Mouse (Mus musculus) heart, postnatal 36 days (tissue): ENCODE data around the gene Pip4k2b. TPM values are rescaled to one million over a fixed set of nuclear protein-coding genes. Genes with fewer than 3 reads are reported as not detected.

ENCODE experiments used
- DNase-seq, 2 experiments: peaks; one replicate each; pipeline ENCODE4 v3.0.0; 2021 to 2022
- intact Hi-C: fragments of 180-260 bp; cut with DNase I; formaldehyde crosslinking; loops from one replicate; pipeline ENCODE4 v1.15.1; 2025
- microRNA-seq, 2 experiments: library from miRNA; unstranded; fragments of <30 nt; microRNA quantifications; one replicate each; pipeline ENCODE4 v1.2.0; 2021; ENCODE audit warnings: borderline number of aligned reads in 2 of 2
- total RNA-seq, 2 experiments: library from RNA; stranded (reverse); gene quantifications; 2 replicates each; pipeline ENCODE4 v1.2.3; 2021

The Pip4k2b gene
- total RNA-seq, 2 experiments from 2014 or later: 20.6 to 21.7 TPM

GRCm38 (mm10) chr11:97676050-97676754 lies 68.3 kb downstream of the Pip4k2b start:
- DNase-seq: no peak
- intact Hi-C loops: no loop called here

GRCm38 (mm10) chr11:97673148-97673547 lies 71.4 kb downstream of the Pip4k2b start:
- intact Hi-C loops: no loop called here
- no peak for DNase-seq

GRCm38 (mm10) chr11:97671177-97671527 lies 73.4 kb downstream of the Pip4k2b start:
- intact Hi-C loops: no loop called here
- DNase-seq: no peak

- intact Hi-C loops: no loop called here
- DNase-seq: no peak
Measured at GRCm38 (mm10) chr11:97670234-97671176, 74.0 kb downstream of the Pip4k2b start.

- intact Hi-C loops: no loop called here
Measured at GRCm38 (mm10) chr11:97669829-97670228, 74.7 kb downstream of the Pip4k2b start.

GRCm38 (mm10) chr11:97669268-97669667 lies 75.2 kb downstream of the Pip4k2b start:
- DNase-seq: no peak

More at GRCm38 (mm10) chr11:97669829-97670228, 74.7 kb downstream of the Pip4k2b start:
- DNase-seq: peak; percentile 59 to 67

GRCm38 (mm10) chr11:97668160-97668559 lies 76.3 kb downstream of the Pip4k2b start:
- no peak for DNase-seq
- intact Hi-C loops: no loop called here

More at GRCm38 (mm10) chr11:97669268-97669667, 75.2 kb downstream of the Pip4k2b start:
- intact Hi-C loops: no loop called here

GRCm38 (mm10) chr11:97666794-97667193 lies 77.7 kb downstream of the Pip4k2b start:
- intact Hi-C loops: no loop called here
- DNase-seq: no peak

GRCm38 (mm10) chr11:97666221-97666620 lies 78.3 kb downstream of the Pip4k2b start:
- no peak for DNase-seq
- intact Hi-C loops: no loop called here

- intact Hi-C loops: no loop called here
- DNase-seq: no peak
Measured at GRCm38 (mm10) chr11:97665431-97665830, 79.1 kb downstream of the Pip4k2b start.

Small RNA genes lying within 50 kb of the gene (microRNA-seq; reads per million reads assigned to microRNA genes)
- 0 reads per million in 2 experiments for gene Mir6927
- 0 to 0.67 reads per million in 2 experiments for gene Mir8102

Other genes with a start within 250 kb of the Pip4k2b start
- not detected for gene 4933428G20Rik, start 244.4 kb downstream of the Pip4k2b start, total RNA-seq
- gene Srcin1, start 168.5 kb downstream of the Pip4k2b start, total RNA-seq: under 1 TPM; 0.08 to 0.16 TPM
- gene Epop, start 115.0 kb downstream of the Pip4k2b start, total RNA-seq: 1 to 10 TPM in 1 of 2 experiments, under 1 TPM in 1; 0.95 to 2.4 TPM
- 10 to 100 TPM; 67.0 to 68.8 TPM for gene Mllt6, start 81.3 kb downstream of the Pip4k2b start, total RNA-seq
- gene Cisd3, start 58.9 kb downstream of the Pip4k2b start, total RNA-seq: 100 to 1,000 TPM; 146 TPM
- 1 to 10 TPM; 5.2 to 7.4 TPM for gene Pcgf2, start 44.2 kb downstream of the Pip4k2b start, total RNA-seq
- 100 to 1,000 TPM; 141 to 151 TPM for gene Psmb3, start 41.3 kb downstream of the Pip4k2b start, total RNA-seq
- 1 to 10 TPM; 7.5 to 7.9 TPM for gene Cwc25, start 21.9 kb upstream of the Pip4k2b start, total RNA-seq
- not detected for gene 1700001P01Rik, start 31.2 kb upstream of the Pip4k2b start, total RNA-seq
- 100 to 1,000 TPM; 522 TPM for gene Rpl23, start 37.7 kb upstream of the Pip4k2b start, total RNA-seq
- 10 to 100 TPM; 37.7 to 40.7 TPM for gene Lasp1, start 54.3 kb upstream of the Pip4k2b start, total RNA-seq
- 1 to 10 TPM in 1 of 2 experiments, under 1 TPM in 1; 1.00 to 1.4 TPM for gene B230217C12Rik, start 96.1 kb upstream of the Pip4k2b start, total RNA-seq
- under 1 TPM; 0.35 to 0.69 TPM for gene Fbxo47, start 139.4 kb upstream of the Pip4k2b start, total RNA-seq
- gene Plxdc1, start 241.7 kb upstream of the Pip4k2b start, total RNA-seq: 1 to 10 TPM; 5.1 to 6.2 TPM